Mouse (Mus musculus) liver, adult 2 months (tissue): ENCODE results near the gene R3hdml. TPM values are rescaled to one million over a fixed set of nuclear protein-coding genes. Genes with fewer than 3 reads are reported as not detected.

ENCODE experiments used
- DNase-seq: peaks from one replicate; pipeline ENCODE4 v3.0.0-alpha.2; 2011; ENCODE audit warnings: low read depth, low spot score; ENCODE audit errors: extremely low read depth
- H3K27ac ChIP-seq: fragments of 200-500 bp; replicated peaks from 2 replicates; pipeline ENCODE4 v1.5.1; 2012; ENCODE audit warnings: low read depth, mild to moderate bottlenecking, control low read depth, inconsistent platforms, low read length; ENCODE audit not compliant: insufficient read depth
- H3K27me3 ChIP-seq: fragments of 200-500 bp; 2 replicates; pipeline ENCODE4 v1.6.1; 2012; ENCODE audit warnings: mild to moderate bottlenecking, moderate library complexity, low read length, inconsistent platforms; ENCODE audit not compliant: control insufficient read depth, insufficient read depth
- H3K36me3 ChIP-seq: fragments of 200-500 bp; 2 replicates; pipeline ENCODE4 v1.6.1; 2012; ENCODE audit warnings: low read length, inconsistent platforms; ENCODE audit not compliant: control insufficient read depth, insufficient read depth
- H3K4me1 ChIP-seq: fragments of 200-500 bp; 2 replicates; pipeline ENCODE4 v1.6.1; 2011; ENCODE audit warnings: low read length; ENCODE audit not compliant: control insufficient read depth, insufficient read depth
- H3K4me3 ChIP-seq: fragments of 200-500 bp; 2 replicates; pipeline ENCODE4 v1.5.1; 2011; ENCODE audit warnings: low read depth, mild to moderate bottlenecking, control low read depth, low read length, moderate library complexity; ENCODE audit not compliant: insufficient read depth
- H3K79me2 ChIP-seq: fragments of 200-500 bp; 2 replicates; pipeline ENCODE4 v1.6.1; 2012; ENCODE audit warnings: inconsistent platforms, mild to moderate bottlenecking, low read length, moderate library complexity; ENCODE audit not compliant: control insufficient read depth, insufficient read depth
- H3K9ac ChIP-seq: fragments of 200-500 bp; 2 replicates; pipeline ENCODE4 v1.6.1; 2012; ENCODE audit warnings: low read depth, mild to moderate bottlenecking, control low read depth, inconsistent platforms, low read length
- CTCF ChIP-seq: fragments of 200-500 bp; IDR thresholded peaks from 2 replicates; pipeline ENCODE4 v1.5.1; 2011; ENCODE audit warnings: low read depth, low read length, control low read depth
- POLR2A ChIP-seq: fragments of 200-500 bp; IDR thresholded peaks from 2 replicates; pipeline ENCODE4 v1.6.1; 2011; ENCODE audit warnings: low read length, control low read depth; ENCODE audit not compliant: insufficient read depth; ENCODE audit errors: extremely low read depth
- WGBS: fragments of 180-500 bp; shearing (Covaris S2); methylation state at CpG from one replicate; pipeline ENCODE4 v1.1.7; 2018; 5-methylcytosine and 5-hydroxymethylcytosine counted together
- polyA plus RNA-seq: library from polyadenylated mRNA; depleted of rRNA; stranded (reverse); fragments of >200 nt; gene quantifications from 2 replicates; pipeline ENCODE4 v1.2.3, GENCODE M21; 2012
- total RNA-seq: library from RNA; depleted of rRNA; stranded (reverse); fragments of >200 nt; gene quantifications from 2 replicates; pipeline ENCODE4 v1.2.3, GENCODE M21; 2014

The R3hdml gene
- total and polyA plus RNA-seq, 2 experiments: not detected

GRCm38 (mm10) chr2:163491351-163491750, 767 bp upstream of the R3hdml start:
- 72% methylated on average over 7 of the region's 7 CpGs for WGBS
- Histone ChIP-seq H3K4me1 (0 out of 2 replicates have a peak, but pooled peaks cover 2% of the 10 kb centered on the region), H3K4me3 (no peak overlapping the region), H3K36me3 (no peaks in the 10 kb centered on the region), H3K27me3 (no peaks in the 10 kb centered on the region), H3K9ac (no peak overlapping the region), H3K27ac (no peak overlapping the region), H3K79me2 (no peaks in the 10 kb centered on the region)
- TF ChIP-seq POLR2A: no peak
- no peak for TF ChIP-seq CTCF
- no peak for DNase-seq

- no peaks in the 10 kb centered on the region for H3K36me3 ChIP-seq
- 79% methylated on average over 5 of the region's 5 CpGs for WGBS
- TF ChIP-seq CTCF: no peak
- TF ChIP-seq POLR2A: no peak
Measured at GRCm38 (mm10) chr2:163493031-163493430, 913 bp downstream of the R3hdml start.

GRCm38 (mm10) chr2:163493976-163494375, 1.9 kb downstream of the R3hdml start:
- Histone ChIP-seq H3K27ac (no peak overlapping the region), H3K9ac (no peak overlapping the region), H3K4me1 (peaks cover 5% of the 10 kb centered on the region; the same call in 1 of the 2 replicates), H3K79me2 (no peaks in the 10 kb centered on the region), H3K36me3 (no peaks in the 10 kb centered on the region), H3K4me3 (no peak overlapping the region), H3K27me3 (no peaks in the 10 kb centered on the region)
- WGBS: 19% methylated on average over 5 of the region's 5 CpGs
- no peak for DNase-seq
- TF ChIP-seq POLR2A (no peak), CTCF (no peak)

More at GRCm38 (mm10) chr2:163493031-163493430, 913 bp downstream of the R3hdml start:
- no peak overlapping the region for H3K9ac ChIP-seq
- no peak for DNase-seq
- H3K79me2 ChIP-seq: no peaks in the 10 kb centered on the region
- H3K27ac ChIP-seq: no peak overlapping the region
- peaks cover 5% of the 10 kb centered on the region; the same call in 1 of the 2 replicates for H3K4me1 ChIP-seq
- no peak overlapping the region for H3K4me3 ChIP-seq
- no peaks in the 10 kb centered on the region for H3K27me3 ChIP-seq

- no peak overlapping the region for H3K27ac ChIP-seq
- WGBS: 59% methylated on average over 6 of the region's 6 CpGs
- H3K4me3 ChIP-seq: no peak overlapping the region
- peaks cover 5% of the 10 kb centered on the region; the same call in 1 of the 2 replicates for H3K4me1 ChIP-seq
- no peaks in the 10 kb centered on the region for H3K27me3 ChIP-seq
- no peaks in the 10 kb centered on the region for H3K36me3 ChIP-seq
- no peak overlapping the region for H3K9ac ChIP-seq
- no peak for DNase-seq
- TF ChIP-seq POLR2A (no peak), CTCF (no peak)
- no peaks in the 10 kb centered on the region for H3K79me2 ChIP-seq
Measured at GRCm38 (mm10) chr2:163494456-163494855, 2.3 kb downstream of the R3hdml start.

GRCm38 (mm10) chr2:163502219-163502618, 10.1 kb downstream of the R3hdml start:
- WGBS: 65% methylated on average over 2 of the region's 2 CpGs
- no peak overlapping the region for H3K27ac ChIP-seq
- H3K4me1 ChIP-seq: peaks cover 5% of the 10 kb centered on the region
- no peak overlapping the region for H3K9ac ChIP-seq
- H3K27me3 ChIP-seq: no peaks in the 10 kb centered on the region
- no peaks in the 10 kb centered on the region for H3K36me3 ChIP-seq
- H3K79me2 ChIP-seq: no peaks in the 10 kb centered on the region
- TF ChIP-seq POLR2A: no peak
- no peak for TF ChIP-seq CTCF
- no peak for DNase-seq
- no peak overlapping the region for H3K4me3 ChIP-seq

- Histone ChIP-seq H3K79me2 (no peaks in the 10 kb centered on the region), H3K36me3 (no peaks in the 10 kb centered on the region), H3K4me1 (peaks cover 10% of the 10 kb centered on the region), H3K27me3 (no peaks in the 10 kb centered on the region), H3K9ac (no peak overlapping the region), H3K4me3 (no peak overlapping the region), H3K27ac (no peak overlapping the region)
- DNase-seq: no peak
- TF ChIP-seq CTCF (no peak), POLR2A (no peak)
- WGBS: 78% methylated on average over 7 of the region's 7 CpGs
Measured at GRCm38 (mm10) chr2:163503191-163503590, 11.1 kb downstream of the R3hdml start.
